Mouse (Mus musculus) erythroblast, embryonic 14.5 days (primary cell): ENCODE results near the gene D630045J12Rik.

Experiments
- GATA1 ChIP-seq: IDR thresholded peaks from 2 replicates; pipeline ENCODE4 v1.6.1; 2012; ENCODE audit warnings: low read length, inconsistent platforms, mixed read lengths
- TAL1 ChIP-seq: IDR thresholded peaks from 3 replicates; pipeline ENCODE4 v1.6.1; 2012; ENCODE audit warnings: low read length, inconsistent platforms, mixed read lengths

DNA sequence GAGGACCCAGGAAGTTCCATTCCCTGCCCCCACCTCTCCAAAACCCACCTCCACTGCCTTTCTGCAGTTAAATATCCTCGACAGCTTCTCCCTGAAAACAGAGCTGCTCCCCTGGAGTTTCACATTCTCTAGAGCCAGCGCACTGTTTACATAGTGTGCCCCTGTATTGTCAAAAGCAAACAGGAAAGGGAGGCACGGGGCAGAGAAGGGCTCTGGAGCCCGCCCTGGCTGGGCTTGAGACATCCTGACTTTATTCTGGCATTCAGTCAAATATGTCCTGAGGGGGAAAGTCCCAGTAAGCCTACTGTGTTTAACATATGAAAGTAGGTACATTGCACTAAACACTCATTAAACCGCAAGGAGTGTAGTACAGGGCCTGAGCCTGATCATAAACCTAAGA is 73.1 kb downstream of the D630045J12Rik start:
- TF ChIP-seq TAL1: no peak
- no peak for TF ChIP-seq GATA1
